Mouse (Mus musculus): ENCODE measurements at regions not wholly inside any gene's neighbourhood (a gene's known extent, or its start where the extent isn't known, plus 50 kb on each side); places are given as distances from the start of the nearest gene placed in this dataset.
"Not testable (repeated sequence)": the region's sequence is repeated elsewhere in the genome, so short reads cannot be mapped to it uniquely, and the experiment has no call there.

DNA sequence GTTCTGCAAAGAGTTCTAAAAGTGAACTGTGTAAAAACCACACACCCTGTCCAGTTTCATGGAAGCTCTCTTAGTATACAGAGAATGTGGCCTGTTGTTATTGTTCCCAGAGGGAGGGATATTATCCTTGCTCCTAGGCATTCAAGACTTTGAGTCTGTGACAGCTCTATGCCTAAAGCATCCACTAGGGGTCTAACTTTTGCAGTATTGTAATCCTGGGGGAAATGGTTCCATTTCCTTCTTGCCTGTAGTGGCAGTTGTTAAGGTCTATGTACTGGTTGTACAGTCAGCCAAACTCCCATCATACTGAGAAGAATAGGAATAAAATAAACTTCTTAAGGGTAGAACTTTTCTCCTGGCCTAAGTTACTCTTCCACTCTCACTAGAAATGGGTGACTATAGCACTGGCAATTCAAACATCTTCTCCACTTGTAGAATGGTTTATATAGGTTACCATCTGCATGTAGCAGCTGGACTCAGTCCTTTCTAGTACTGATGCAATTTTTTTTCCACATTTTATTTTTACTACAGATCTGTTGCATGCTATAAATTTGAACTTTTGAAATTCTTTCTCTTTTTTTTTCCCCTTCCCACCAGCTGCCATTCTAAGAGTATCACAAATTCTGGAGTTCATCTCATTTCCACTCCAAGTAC lies 51.4 kb upstream of the Dpt start:
- peak in 1 of 2 experiments; percentile 65 for DNase-seq (ENCODE audit: inconsistent age in 2 of 2, low spot score in 1 of 2)

DNA sequence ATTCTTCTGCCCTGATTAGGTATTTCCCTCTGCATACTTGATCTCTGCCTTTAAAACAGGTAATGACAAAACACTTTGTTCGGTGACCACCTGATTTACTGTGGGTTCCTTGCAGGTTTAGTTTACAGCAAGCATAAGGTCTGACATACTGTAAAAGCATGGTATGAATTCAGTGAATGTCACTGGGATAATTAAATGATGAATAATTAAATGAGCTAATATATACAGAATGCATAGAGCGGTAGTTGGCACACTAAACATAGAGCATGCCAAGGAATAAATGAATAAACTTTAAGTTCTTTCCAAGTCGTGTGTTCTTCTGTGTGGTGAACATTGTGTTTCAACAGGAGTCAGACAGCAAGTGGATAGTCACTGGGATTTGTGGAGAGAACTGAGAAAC lies 51.9 kb upstream of the Dpt start:
- DNase-seq (ENCODE audit: inconsistent age in 2 of 2, low spot score in 1 of 2): no peak

DNA sequence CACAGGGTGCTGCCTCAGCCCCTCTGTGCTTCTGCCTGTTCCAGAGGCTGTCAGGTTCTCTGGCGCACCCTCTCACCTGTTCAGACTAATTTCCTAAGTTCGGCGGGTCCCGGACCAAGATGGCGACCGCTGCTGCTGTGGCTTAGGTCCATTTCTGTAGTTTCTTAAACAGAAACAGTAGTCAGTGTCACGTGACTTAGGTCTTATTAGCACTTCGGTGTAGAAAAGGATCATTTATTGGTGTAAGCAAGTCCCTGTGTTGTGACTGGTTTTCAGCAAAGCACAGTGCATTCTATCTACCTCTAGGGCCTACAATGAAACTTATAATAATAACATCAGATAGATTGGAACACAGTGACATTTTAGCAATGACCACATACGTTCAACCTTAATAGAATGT lies 53.5 kb upstream of the Dpt start:
- not testable (repeated sequence) for DNase-seq (ENCODE audit: inconsistent age in 2 of 2, low spot score in 1 of 2)

DNA sequence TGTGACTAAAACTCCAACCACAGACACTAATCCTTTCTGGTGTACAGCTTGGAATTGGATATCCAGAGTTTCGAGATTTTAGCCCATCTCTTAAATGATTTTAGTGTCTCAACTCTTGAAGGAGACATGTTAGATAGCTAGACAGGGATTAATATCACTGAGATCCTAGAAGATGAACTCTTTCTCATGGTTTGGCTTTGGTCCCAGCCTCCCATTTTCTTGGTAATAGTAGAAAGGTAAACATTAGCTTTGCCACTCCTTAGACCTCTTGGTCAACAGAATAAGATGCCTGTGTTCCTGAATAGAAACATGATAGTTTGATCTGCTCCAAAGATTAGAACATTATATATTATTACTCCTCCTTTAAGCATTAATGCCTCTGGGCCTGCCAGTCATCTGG lies 60.8 kb upstream of the Dpt start:
- DNase-seq (ENCODE audit: inconsistent age in 2 of 2, low spot score in 1 of 2): no peak

DNA sequence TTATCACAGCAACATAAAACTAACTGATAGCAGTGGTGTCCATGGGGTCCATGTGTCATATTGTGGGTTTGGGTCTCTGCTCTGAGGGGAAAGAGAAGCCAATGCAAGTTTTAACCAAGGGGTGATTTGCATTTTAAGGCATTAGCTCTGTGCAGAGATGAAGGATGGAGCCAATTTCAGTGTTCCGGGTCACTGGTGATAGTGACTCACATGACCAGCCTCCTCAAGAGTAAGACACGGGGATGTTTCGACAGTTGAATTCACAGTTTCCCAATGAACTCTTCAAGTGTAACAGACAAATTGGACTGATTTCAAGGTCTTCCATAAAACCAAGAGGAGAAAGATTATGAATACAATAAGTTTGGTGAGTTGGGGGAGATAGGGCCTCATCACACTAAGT lies 62.7 kb upstream of the Dpt start:
- no peak for DNase-seq (ENCODE audit: inconsistent age in 2 of 2, low spot score in 1 of 2)

DNA sequence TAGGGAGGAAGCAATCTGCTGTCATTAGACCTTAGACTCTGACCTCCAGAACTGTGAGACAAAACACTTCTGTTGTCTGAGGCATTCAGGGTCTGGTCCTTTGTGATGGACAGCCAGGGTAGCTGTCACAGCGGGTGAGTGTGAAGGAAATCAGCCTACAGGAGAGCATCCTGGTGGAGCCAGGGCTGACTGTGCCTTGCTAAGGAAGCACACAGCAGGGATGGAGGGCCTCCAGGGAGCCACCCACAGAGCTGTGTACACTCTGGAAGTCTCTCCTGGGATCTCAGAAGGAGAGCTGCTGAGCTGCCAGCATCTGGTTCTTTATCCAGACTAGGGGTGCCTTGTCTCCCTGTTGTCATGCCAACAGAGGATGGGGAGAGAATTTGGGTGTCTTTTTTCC lies 74.4 kb upstream of the Dpt start:
- DNase-seq (ENCODE audit: inconsistent age in 2 of 2, low spot score in 1 of 2): no peak

DNA sequence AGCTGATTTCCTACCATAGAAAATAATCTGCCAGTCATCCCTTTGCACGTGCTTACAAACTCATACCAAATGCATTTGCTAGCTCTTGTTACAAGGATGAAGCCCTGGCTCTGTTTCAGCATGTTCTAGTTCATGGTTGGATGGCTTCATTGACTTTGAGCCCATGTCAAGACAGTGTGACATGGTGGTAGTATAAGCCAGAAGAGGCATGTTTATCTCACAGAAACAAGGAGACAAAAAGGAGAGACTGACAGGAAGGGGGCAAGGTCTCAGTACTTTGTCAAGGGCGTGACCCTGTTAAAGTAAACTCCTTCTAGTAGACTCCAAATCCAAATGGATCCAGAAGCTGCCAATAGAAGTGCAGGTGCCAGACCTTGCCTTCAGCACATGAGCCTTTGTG lies 81.5 kb upstream of the Dpt start:
- DNase-seq (ENCODE audit: inconsistent age in 2 of 2, low spot score in 1 of 2): no peak

DNA sequence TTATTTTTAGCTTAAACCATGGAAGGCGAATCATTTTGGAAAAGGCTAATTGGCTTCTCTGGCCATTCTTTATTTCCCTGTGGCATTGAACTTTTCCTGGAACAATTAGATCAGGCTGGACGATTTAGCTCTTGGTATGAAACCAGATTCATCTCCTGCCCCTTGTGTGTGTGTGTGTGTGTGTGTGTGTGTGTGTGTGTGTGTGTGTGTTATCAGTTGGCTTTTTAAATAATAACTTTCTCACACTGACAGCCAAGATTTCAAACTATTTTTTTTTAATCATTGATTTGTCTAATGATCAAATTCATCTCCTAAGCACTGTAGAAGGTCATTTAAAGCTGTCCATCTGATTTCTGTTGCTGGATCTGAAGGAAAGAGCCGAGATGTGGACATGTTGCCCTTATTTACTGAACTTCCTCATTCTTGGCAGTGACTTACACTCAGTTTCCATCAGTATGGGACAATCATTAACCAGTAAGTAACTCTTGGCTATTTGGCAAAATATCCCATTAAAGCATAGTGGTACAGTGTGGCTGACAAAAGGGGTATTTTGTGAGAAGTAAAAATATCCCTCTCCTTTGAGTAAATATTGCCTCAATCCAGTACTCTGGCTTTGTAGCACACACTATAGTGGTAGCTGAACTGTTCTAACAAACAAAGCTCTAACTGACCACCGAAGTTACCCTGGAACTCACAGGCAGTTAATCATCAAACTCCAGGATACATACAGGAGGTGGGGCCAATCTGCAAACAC lies 82.5 kb upstream of the Dpt start:
- no peak for DNase-seq (ENCODE audit: inconsistent age in 2 of 2, low spot score in 1 of 2)

DNA sequence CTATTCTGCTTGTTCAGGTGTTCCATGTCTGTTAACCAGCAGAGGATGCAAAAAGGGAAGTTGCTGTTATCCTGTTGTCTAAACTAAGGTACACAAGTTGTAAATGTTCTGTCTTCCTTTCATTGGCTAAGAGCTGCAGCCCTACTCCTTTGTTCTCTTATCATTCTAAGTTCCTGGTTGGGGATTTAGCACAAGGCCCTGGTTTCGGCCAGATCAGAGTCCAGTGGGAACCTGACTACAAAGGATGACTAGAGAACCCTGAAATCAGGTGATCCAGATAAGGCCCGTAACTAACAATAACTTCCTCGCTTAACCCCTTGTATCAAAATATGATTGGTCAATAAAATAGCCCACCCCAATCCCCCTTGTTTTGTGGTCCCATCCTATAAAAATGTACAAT lies 83.9 kb upstream of the Dpt start:
- no peak for DNase-seq (ENCODE audit: inconsistent age in 2 of 2, low spot score in 1 of 2)

DNA sequence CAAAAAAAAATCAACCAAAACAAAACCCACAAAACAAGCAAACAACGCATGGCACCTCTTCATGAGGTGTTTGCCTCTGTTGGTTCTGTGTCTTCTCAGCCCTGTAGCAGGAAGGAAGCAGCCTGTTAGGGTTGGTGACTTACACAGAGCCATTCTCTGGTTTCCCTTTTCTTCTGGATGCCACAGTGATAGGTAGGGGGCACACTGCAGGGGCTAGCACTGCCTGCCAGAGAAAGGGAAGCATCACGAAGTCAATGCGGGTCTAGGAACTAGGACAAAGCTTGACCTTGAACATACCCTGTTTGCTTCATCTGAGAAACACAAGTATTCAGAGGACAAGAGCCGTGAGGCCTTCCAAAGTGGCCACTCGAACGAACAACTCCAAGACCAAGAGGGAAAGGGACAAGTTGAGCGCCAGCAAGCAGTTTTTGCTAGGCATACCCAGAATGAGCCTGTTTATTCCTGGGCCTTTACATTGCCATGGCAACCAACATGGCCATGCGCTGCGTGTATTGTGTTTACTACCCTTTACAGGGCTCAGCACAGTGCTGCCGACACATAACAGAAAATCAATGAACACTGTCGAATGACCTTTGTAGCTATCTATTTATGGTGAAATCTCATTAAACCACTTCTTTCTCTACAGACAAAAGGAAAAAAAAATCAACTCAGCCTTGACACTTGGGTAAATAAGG lies 91.9 kb upstream of the Dpt start:
- DNase-seq (ENCODE audit: inconsistent age in 2 of 2, low spot score in 1 of 2): no peak

DNA sequence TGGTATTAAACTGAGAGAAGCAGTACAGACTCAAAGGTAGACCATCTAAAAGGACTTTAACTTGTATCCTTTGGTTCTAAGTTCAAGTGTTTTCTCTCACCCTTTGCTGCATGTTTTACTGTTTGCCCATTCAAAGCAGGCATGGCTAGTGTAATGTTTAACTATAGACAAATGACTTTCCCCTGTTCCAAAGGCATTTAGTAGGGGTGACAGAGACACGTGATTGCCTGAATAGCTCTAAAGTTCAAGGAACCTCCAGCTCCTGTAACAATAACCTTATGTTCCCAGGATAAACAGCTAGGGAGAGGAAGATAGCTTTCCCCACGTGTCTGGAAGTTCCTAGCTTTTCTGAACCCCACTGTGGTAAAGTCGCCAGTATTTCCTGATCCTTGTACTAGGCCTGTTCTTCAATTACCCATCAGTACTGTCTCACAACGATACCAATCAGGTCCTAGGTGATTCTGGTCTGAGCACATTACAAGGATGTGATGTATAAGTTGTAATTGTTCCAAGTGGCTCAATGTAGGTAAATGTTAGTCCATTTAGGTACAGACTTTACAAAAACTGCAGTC lies 92.8 kb upstream of the Dpt start:
- no peak for DNase-seq (ENCODE audit: inconsistent age in 2 of 2, low spot score in 1 of 2)

DNA sequence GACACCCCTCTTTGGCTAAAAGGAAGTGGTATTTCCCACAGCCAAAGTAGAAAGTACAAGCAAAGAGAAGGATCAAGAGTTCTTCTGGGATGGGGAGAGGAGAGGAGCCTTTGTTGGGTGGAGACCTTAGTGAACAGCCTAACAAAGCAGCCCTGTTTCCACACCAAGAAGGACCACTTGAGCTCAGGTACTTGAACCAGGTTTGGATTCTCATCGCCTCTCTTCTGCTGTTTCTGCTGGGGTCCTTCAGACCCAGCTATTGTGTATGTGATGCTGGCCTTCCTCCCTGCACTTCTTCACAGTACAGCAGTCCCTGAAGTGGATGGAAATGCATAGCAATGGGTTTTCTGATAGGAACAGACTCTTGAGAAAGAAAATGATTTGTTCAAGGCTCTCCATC lies 106.4 kb upstream of the Dpt start:
- no peak for DNase-seq (ENCODE audit: inconsistent age in 2 of 2, low spot score in 1 of 2)

DNA sequence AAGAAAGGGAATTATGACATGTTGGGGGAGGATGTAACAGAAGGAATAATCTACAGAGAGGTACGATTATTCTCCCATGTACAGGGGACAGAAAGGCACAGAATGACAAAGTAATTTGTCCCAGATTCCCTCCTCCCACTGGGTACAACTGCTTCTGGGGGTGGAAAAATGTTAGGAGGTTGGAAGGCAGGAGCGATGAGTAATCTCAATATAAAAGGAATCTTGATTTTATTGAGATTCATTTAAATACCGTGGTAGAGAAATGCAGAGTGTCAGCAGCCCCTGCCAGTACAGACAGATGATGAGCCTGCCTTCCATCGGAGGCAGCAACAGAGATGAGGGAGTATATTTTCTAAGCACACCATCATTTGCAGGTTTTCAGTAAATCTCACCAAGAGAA lies 107.1 kb upstream of the Dpt start:
- no peak for DNase-seq (ENCODE audit: inconsistent age in 2 of 2, low spot score in 1 of 2)

DNA sequence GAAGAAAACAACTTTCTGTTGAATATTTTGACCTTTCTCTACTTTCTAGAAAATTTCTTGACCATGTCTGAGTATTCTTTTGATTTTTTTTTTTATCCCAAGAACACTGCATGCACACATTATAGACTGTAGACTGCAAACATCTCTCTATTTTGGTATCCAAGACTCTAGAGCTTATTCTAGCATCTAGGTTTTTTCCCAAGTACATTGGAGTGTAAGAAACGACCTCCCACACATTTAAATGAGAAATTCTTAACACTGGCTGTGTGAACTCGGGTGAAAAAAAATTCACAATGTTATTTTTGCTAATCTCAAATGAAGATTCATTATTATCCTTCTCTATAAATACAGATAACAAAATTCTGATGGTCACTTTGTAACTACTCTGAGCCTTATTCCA lies 112.0 kb upstream of the Dpt start:
- no peak for DNase-seq (ENCODE audit: inconsistent age in 2 of 2, low spot score in 1 of 2)

DNA sequence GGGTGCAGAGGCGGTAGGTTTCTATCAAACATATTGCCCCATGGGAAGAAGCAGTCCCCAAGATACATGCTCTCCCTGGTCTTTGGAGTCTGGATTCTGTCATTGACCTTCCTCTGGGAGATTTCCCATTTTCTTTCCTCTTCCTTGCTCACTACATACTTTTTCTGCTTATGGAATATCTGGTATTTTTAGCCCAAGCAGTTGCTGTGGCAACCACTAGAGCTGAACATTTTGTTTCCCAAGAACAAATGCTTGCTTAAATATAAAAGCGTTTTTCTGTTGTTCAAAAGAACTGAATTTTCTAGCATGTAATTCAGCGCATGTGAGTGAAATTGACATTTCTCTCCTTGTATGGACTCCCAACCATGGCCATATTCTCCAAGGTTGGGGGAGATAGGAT lies 112.7 kb upstream of the Dpt start:
- DNase-seq (ENCODE audit: inconsistent age in 2 of 2, low spot score in 1 of 2): no peak

DNA sequence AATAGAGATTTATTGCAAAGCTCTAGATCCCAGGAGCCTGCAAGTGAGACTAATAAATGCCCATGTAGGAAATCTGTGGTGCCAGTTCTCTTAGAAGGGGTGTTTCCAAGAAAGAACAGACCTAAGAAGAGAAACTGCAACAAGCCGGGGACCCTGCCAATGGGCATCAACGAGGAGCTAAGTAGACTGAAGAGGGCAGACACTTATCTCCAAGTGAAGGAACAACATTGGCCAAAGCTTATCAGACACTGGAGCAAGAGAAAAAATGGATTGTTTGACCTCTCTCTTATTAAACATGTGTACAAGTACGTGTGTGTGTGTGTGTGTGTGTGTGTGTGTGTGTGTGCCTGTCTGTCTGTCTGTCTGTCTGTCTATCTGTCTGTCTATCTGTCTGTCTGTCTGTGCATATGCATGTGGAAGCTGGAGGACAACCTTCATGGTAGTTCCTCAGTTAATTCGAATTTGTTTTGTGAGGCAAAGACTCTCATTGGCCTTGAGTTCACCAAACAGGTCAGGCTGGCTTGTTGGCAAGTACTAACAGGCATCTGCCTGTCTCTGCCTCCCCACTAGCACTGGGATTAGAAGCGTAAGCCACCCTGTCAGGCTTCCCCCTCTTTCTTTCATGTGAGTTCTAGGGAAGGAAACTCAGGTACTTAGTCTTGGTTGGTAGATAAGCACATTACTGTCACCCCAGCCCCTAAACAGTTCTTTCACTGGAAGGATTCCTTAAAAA lies 113.4 kb upstream of the Dpt start:
- DNase-seq (ENCODE audit: inconsistent age in 2 of 2, low spot score in 1 of 2): no peak

DNA sequence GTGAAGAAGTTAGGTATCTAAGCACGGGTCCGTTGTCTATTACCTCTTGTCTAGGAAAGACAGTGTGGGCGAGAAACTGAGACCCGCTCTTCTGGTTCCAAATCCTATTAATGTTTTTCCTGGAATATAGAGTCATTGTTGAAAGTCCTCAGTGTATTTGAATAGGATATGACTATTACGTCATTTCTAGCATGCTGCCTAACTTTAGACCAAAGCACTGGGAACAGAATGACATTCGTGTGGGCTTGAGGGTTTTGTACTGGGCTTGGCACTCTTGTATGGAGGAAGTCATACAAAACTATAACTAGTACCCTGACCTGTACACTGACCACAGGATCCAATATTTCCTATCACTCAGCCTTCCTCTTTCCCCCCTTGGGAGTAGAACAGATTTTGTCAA lies 114.0 kb upstream of the Dpt start:
- no peak for DNase-seq (ENCODE audit: inconsistent age in 2 of 2, low spot score in 1 of 2)

DNA sequence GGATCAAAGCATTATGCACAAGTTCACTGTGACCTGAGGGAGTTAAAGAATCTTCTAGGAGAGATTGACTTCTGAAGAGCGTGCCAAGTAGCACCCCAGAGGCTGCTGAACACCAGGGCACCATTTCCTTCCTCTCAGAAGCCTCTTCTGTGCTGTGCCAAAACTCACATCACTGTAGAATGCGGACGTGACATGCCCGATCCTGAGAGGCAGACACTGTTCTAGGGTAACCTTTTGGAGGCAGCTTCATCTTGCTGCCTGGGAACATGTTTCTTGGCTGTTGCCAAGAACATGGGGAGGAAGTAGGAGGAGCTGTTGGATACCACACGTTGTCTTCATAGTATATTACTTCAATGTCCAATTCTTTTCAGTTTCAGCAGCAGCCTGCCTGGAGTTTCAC lies 114.9 kb upstream of the Dpt start:
- DNase-seq (ENCODE audit: inconsistent age in 2 of 2, low spot score in 1 of 2): no peak

DNA sequence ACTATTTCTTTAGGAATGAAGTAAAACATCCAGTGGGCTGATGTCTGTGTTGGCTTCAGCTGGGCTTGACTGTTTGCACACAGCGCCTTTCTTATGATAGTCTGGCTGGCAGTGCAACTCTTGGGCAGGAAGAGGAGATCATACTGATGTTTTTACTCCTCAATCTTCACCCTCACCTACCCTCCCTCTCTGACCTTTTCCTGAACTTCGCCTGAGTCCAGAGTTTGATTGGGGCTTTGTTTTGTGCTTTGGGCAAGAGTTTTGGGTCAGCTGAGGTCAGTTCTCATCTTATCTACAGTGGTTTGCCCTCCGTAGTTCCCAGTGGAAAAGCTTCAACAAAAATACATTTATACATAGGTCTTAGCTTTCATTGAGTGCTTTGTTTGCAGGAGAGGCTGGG lies 118.1 kb upstream of the Dpt start:
- DNase-seq (ENCODE audit: inconsistent age in 2 of 2, low spot score in 1 of 2): no peak

DNA sequence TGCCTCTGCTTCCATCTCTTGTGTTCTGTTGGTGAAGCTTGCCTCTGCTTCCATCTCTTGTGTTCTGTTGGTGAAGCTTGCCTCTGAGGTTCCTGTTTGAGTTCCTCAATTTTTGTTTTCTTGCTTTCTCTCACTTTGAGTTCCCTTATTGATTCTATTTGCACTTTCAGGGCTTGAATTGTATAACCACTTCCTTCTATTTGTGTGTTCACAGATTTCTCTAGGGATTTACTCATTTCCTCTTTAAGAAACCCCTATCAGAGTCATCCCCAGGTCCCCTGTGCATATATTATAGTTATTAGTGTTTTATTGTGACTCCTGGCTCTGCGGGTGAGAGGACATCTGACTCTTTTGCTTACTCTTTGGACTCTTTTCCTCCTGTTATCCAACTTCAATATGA lies 144.2 kb upstream of the Dpt start:
- DNase-seq (ENCODE audit: inconsistent age in 2 of 2, low spot score in 1 of 2): no peak

DNA sequence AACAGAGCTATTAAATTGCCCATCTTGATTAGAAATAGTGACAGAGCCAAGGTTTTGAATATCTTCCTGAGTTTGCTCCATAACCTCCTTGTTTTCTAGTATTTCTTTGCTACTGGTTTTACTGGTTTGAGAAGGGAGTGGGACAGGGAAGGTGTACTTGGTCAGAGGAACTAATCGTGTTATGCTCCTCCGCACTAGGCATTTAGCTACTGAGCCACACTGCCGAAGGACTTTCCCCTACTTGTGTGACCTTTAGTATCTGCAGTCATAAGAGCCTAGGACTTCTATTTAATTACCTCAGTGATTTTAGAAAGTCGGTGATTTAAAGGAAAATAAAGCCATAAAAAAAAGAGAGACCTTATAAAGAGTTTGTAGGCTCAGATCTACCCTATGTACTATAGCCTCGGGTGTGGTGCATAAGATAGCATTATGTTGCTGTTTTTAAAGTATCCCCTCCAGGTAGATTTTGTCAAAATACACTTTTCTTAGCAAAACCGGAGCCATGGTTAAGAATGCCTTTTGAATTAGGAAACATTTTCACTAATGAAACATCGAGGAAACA lies 158.5 kb upstream of the Dpt start:
- no peak for DNase-seq (ENCODE audit: inconsistent age in 2 of 2, low spot score in 1 of 2)
